Mouse (Mus musculus) retina, postnatal 1 day (tissue): ENCODE results near the gene Disp1.
A peak's percentile ranks its signal among the peaks of the same experiment; 100 is the strongest.

Experiments
- DNase-seq: peaks from one replicate; pipeline ENCODE4 v3.0.0-alpha.2; 2012

Disp1 gene

GRCm38 (mm10) chr1:183200926-183201325, 20.4 kb downstream of the Disp1 start:
- no peak for DNase-seq

DNA sequence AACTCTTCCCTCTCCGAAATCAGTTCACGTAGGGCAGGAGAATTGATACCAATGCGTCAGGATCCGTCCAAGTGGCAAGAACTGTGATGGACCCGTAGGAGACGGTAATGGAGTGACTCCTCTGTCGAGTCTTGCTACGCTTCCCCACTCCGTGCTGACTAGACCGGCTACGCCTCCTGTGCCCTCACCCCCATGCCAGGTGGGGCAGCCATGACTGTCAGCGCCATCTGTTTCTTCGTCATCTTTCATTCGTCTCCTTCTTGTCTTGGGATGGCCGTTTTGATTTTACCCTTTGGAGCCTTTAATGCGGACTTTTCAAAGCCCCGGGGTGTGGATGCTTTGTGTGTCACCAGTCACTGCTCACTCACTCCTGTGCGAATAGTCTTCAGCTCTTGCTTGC, 26.6 kb downstream of the Disp1 start:
- DNase-seq = no peak

- no peak for DNase-seq
Observed at GRCm38 (mm10) chr1:183194151-183194550, 27.2 kb downstream of the Disp1 start.

DNA sequence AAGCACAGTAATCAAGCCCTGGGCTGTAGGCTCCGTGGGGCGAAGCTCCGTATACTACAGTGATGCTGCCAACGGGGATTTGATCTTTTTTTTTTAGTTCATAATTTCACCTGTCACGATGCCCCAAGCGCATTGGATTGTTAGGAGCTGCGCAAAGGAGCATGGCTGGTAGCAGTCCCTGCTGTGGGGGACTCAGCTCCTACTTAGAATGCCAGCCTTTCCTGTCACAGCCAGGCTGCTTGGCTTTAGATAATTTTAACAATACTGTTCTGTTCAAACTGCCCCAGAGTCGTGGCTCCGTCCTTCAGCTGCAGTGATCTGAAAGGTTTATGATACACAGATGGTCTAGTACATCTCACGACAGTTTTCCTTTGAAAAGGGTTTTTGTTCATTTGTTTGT, 29.9 kb downstream of the Disp1 start:
- peak; percentile 16 for DNase-seq

- DNase-seq = no peak
Observed at GRCm38 (mm10) chr1:183190456-183190855, 30.9 kb downstream of the Disp1 start.

- peak; percentile 20 for DNase-seq
Observed at GRCm38 (mm10) chr1:183189014-183189662, 32.2 kb downstream of the Disp1 start.

GRCm38 (mm10) chr1:183188115-183189013, 33.0 kb downstream of the Disp1 start:
- no peak for DNase-seq

DNA sequence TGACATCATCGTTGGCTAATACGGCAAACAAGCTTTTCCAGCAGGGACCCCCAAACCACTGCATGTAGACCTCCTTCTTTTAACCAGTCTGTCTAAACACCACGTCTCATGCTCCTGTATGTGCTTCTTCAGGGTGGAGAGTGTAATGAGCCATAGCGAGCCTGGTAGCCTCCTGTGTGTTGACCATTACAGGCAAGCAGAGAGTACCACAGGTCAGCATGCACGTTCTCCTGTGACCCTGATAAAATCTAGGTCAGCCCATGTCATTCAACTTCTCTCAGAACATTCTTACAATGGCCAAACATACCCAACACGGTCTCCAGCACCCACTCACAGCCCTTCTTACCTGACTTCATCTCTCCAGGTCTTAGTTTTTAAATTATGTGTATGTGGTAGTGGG, 35.8 kb downstream of the Disp1 start:
- no peak for DNase-seq

DNA sequence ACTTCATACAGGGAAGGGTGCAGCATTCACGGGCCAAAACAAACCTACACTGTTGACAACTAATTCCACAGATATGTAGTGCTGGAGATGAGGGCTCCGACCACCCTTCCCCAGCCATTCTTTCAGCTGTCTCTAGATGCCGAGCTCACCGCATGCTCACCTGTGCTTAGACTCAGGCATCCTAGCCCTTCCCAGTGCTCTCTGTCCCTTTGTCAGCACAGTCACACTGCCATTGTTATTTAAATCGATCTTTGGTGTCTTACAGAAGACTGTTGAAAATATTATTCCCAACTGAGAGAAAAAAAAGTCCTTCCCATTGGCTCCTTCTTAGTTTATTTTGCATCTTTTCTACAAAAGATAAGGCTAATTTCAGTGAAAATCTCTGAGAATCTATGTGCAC, 36.6 kb downstream of the Disp1 start:
- DNase-seq = no peak

DNA sequence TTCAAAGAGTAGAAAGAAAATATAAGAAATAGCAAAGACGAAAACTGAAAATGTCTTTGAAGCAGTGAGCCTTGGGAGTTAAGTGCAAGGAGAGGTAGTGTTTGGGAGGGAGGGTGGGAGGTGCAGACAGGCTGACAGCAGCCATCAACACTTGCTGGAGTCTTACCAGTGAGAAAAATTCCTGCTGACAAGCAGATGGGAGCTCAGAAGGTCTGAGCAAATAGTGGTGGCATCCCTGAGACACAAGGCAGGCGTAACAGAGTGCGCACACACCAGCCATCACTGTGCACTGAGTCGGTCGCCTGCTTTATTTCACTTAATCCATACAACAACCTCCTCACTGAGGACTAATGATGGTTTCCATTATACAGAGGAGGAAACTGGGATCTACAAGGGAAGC, 37.8 kb downstream of the Disp1 start:
- no peak for DNase-seq

- peak; percentile 51 for DNase-seq
Observed at GRCm38 (mm10) chr1:183182641-183183414, 38.5 kb downstream of the Disp1 start.

- no peak for DNase-seq
Observed at GRCm38 (mm10) chr1:183181030-183181395, 40.3 kb downstream of the Disp1 start.

- DNase-seq = no peak
Observed at GRCm38 (mm10) chr1:183180301-183181029, 40.9 kb downstream of the Disp1 start.

DNA sequence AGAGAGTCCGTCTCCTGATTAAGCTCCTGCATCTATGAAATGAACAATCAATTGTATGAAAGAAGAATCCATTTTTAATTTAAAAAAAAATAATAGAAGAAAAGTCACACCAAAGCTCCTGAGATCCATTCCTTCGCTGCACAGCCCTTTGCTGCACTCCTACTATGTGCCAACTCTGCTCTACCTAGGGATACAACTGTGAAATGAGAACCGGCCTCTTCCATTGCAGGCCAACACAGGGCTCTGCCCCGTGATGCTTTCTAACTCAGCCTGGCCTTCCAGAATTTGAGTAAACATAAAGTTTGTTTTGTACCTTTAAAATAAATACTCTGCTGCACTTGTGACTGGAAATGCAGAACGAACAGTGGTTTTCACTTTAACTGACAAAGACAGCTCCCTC, 42.0 kb downstream of the Disp1 start:
- DNase-seq = no peak

DNA sequence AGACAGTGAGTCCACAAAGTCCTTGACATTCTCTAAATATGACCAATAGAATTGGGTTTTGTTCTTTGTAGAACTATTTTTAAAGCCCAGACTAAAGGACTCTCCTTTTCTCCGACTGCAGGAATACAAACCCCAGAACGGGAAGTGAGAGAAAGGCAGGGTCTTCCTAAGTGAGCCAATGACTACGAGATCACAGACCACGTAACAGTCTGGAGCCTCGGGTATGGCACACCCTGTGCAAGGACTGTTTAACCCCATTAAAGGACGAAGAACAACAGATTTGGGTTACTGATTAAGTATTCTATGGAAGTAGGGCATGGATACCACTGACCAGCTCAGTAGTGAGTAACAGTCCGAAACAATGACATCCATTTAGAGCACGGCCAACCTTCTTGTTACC, 46.1 kb downstream of the Disp1 start:
- DNase-seq = no peak

- no peak for DNase-seq
Observed at GRCm38 (mm10) chr1:183171095-183171494, 50.2 kb downstream of the Disp1 start.

GRCm38 (mm10) chr1:183168465-183168864, 52.9 kb downstream of the Disp1 start:
- DNase-seq = no peak

GRCm38 (mm10) chr1:183167776-183168175, 53.5 kb downstream of the Disp1 start:
- DNase-seq = peak; percentile 28

GRCm38 (mm10) chr1:183166700-183167099, 54.6 kb downstream of the Disp1 start:
- no peak for DNase-seq

- DNase-seq = no peak
Observed at GRCm38 (mm10) chr1:183164648-183165071, 56.7 kb downstream of the Disp1 start.

DNA sequence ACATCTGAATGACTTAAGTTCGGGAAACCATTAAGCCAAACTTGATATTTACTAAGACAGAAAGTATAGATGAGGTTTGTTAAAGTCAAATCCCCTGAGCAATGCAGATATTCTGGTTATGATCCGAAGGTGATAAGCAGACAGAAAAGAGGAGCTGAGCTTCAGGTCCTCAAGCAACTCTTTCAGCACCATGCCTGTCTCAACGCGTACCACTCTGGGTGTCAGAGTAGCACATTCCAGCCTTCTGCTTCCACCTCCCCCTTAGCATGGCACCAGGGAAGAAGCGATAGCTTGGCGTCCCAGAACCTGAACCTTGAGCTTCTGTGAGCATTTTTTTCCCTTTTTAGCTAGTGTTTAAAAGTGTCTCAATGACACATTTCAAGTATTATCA, 57.1 kb downstream of the Disp1 start:
- DNase-seq = no peak

DNA sequence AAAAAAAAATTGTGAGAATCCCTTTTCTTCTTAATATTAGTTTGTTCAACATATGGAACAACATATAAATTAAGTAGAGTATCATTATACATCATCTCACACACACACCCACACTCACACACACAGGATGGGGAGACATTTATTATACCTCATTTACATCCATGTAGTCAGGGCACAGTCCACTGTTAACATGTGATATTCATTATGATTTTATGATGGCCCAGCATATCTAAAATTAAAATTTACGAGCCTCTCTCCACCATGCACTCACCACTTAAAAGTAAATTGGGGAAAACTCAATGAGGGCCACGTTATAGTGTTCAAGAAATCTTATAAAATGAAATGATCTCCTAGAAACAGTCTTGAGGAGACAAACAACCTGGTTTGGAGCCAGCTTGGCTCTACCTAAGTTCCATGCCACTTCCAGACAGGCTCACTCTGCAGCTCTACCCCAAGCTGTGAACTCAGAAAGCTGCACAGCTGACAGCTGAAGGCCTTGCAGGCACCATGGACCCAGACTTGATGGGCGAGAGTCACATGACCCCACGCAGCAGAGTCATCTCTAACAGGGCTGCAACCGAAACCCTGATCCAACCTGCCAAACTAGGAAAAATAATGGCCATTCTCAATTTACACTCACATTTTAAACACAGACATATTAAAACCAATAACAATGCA, 57.7 kb downstream of the Disp1 start:
- no peak for DNase-seq
